Mouse (Mus musculus) brain, embryonic 14.5 days (tissue): ENCODE measurements around the gene Syne3.

Experiments
- CTCF ChIP-seq: fragments of 200-500 bp; IDR thresholded peaks from 2 replicates; pipeline ENCODE4 v1.5.1; 2012; ENCODE audit warnings: inconsistent platforms, mild to moderate bottlenecking, moderate library complexity, borderline replicate concordance; ENCODE audit not compliant: insufficient read depth, insufficient read length; ENCODE audit errors: extremely low read depth
- POLR2A ChIP-seq: fragments of 200-500 bp; IDR thresholded peaks from 2 replicates; pipeline ENCODE4 v1.6.1; 2012; ENCODE audit warnings: mild to moderate bottlenecking, inconsistent platforms, borderline replicate concordance; ENCODE audit not compliant: poor library complexity, insufficient read depth, insufficient read length, severe bottlenecking; ENCODE audit errors: extremely low read depth

DNA sequence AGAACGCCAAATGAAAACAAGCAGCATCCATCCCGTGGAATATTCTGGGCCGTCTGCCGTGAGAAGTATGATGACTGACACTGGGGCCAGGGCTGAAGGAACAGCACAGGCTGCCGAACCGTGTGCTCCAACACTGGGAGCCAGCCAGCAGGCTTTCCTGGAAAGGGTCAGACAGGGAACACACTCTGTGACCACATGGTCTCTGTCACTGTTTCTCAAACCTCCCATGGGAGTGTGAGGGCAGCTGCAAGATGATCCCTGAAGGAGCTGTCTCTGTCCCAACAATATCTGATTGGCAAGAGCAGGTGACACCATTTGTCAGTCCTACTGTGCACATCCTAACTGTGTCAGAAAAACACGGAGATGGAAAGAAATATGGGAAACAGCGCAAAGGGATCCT, 16.8 kb downstream of the Syne3 start:
- no peak for TF ChIP-seq POLR2A
- no peak for TF ChIP-seq CTCF
